Mouse (Mus musculus) hindbrain, postnatal 0 days (tissue): ENCODE data around the gene Snx9. TPM values are rescaled to one million over a fixed set of nuclear protein-coding genes. Genes with fewer than 3 reads are reported as not detected.

Experiments used
- ATAC-seq: fragments of 200-750 bp; cut with Nextera tagmentation; 2 replicates; pipeline ENCODE4 v1.8.0; 2017; ENCODE audit warnings: mild to moderate bottlenecking, moderate TSS enrichment, moderate library complexity
- DNase-seq: peaks from one replicate; pipeline ENCODE4 v3.0.0-alpha.2; 2015; ENCODE audit warnings: low spot score
- H3K27ac ChIP-seq: fragments of 300-500 bp; sonication (generic); 2 replicates; pipeline ENCODE4 v1.5.1; 2014; ENCODE audit warnings: mild to moderate bottlenecking
- H3K27me3 ChIP-seq: fragments of 300-500 bp; sonication (generic); 2 replicates; pipeline ENCODE4 v1.6.1; 2014; ENCODE audit warnings: low read length, mixed read lengths; ENCODE audit not compliant: insufficient read depth
- H3K36me3 ChIP-seq: fragments of 300-500 bp; sonication (generic); 2 replicates; pipeline ENCODE4 v1.6.1; 2014; ENCODE audit warnings: low read length, mixed read lengths; ENCODE audit not compliant: insufficient read depth
- H3K4me1 ChIP-seq: fragments of 300-500 bp; sonication (generic); 2 replicates; pipeline ENCODE4 v1.6.1; 2014; ENCODE audit warnings: antibody characterized with exemption, low read length, mixed read lengths; ENCODE audit not compliant: insufficient read depth
- H3K4me2 ChIP-seq: fragments of 300-500 bp; sonication (generic); 2 replicates; pipeline ENCODE4 v1.6.1; 2014; ENCODE audit warnings: low read depth, mild to moderate bottlenecking, low read length, moderate library complexity, mixed read lengths
- H3K4me3 ChIP-seq: fragments of 300-500 bp; sonication (generic); 2 replicates; pipeline ENCODE4 v1.5.1; 2014; ENCODE audit warnings: low read length
- H3K9ac ChIP-seq: fragments of 300-500 bp; sonication (generic); replicated peaks from 2 replicates; pipeline ENCODE4 v1.6.1; 2014; ENCODE audit warnings: mild to moderate bottlenecking, low read length, moderate library complexity, mixed read lengths
- H3K9me3 ChIP-seq: fragments of 300-500 bp; sonication (generic); 2 replicates; pipeline ENCODE4 v1.6.1; 2016; ENCODE audit warnings: low read length, mixed read lengths
- CTCF ChIP-seq: IDR thresholded peaks from 2 replicates; pipeline ENCODE4 v1.5.1; 2016; ENCODE audit warnings: antibody characterized with exemption, control low read depth, low read depth
- WGBS: fragments of 180-500 bp; shearing (Covaris S2); extraction: QIAGEN DNeasy Blood & Tissue Kit; methylation state at CpG from one replicate; pipeline ENCODE4 v1.1.7; 2014; 5-methylcytosine and 5-hydroxymethylcytosine counted together
- polyA plus RNA-seq: library from polyadenylated mRNA; unstranded; fragments of >200 nt; fragmentation: Nextera tagmentation; extraction: Ambion mirVana; gene quantifications from 2 replicates; pipeline ENCODE4 v1.2.1, GENCODE M21; 2015
- total RNA-seq: library from RNA; depleted of rRNA; stranded (reverse); fragments of >200 nt; gene quantifications from 2 replicates; pipeline ENCODE4 v1.2.3, GENCODE M21; 2014

The Snx9 gene
- total and polyA plus RNA-seq, 2 experiments from 2014 or later: 7.0 to 12.5 TPM

DNA sequence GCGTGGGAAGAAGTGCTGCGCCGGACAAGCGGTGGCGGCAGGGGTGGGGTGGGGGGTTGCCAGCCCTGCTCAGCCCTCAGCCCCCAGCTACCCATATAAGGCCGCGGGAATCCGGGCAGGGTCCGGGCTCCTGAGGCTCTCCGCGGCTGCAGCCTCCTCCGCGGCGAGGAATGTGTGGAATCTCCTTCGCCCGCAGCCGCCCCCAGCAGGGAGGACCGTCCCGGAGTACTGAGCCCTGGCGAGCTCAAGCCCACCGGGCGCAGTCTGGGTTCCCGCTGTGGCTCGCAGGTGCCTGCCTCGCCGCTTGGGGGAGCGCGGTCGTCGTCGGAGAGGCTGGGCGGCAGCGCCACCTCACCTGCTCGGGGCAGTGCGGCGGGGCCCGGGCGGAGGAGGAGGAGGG lies 99.7 kb downstream of the Snx9 start:
- Histone ChIP-seq H3K4me2 (peak overlapping the region; percentile 80), H3K4me1 (peaks cover 5% of the 10 kb centered on the region; the same call in 1 of the 2 replicates), H3K27ac (no peak overlapping the region), H3K36me3 (no peaks in the 10 kb centered on the region), H3K9ac (peak overlapping the region; percentile 28; the same call in 1 of the 2 replicates), H3K27me3 (no peaks in the 10 kb centered on the region; the same call in 1 of the 2 replicates), H3K4me3 (peak overlapping the region; percentile 49), H3K9me3 (no peaks in the 10 kb centered on the region)
- WGBS: 2% methylated on average over 26 of the region's 38 CpGs
- peak; percentile 84 for ATAC-seq
- DNase-seq: peak; percentile 69
- TF ChIP-seq CTCF: peak; percentile 55

GRCm38 (mm10) chr17:5941230-5942043 lies 100.3 kb downstream of the Snx9 start, which contains the start of gene Synj2:
Synj2 (plus strand) TSS chr17:5941280.
- H3K9me3 ChIP-seq: no peaks in the 10 kb centered on the region
- H3K27ac ChIP-seq: no peak within 1 kb of the TSS
- no peaks in the 10 kb centered on the region for H3K36me3 ChIP-seq
- H3K9ac ChIP-seq: peak within 1 kb of the TSS; percentile 41
- H3K4me2 ChIP-seq: peak within 1 kb of the TSS; percentile 80
- ATAC-seq (peak; percentile 81), DNase-seq (peak; percentile 61)
- peaks cover 5% of the 10 kb centered on the region; the same call in 1 of the 2 replicates for H3K4me1 ChIP-seq
- H3K4me3 ChIP-seq: peak within 1 kb of the TSS; percentile 49
- 2% methylated on average over 36 of the region's 52 CpGs for WGBS
- no peaks in the 10 kb centered on the region; the same call in 1 of the 2 replicates for H3K27me3 ChIP-seq
- no peak for TF ChIP-seq CTCF

DNA sequence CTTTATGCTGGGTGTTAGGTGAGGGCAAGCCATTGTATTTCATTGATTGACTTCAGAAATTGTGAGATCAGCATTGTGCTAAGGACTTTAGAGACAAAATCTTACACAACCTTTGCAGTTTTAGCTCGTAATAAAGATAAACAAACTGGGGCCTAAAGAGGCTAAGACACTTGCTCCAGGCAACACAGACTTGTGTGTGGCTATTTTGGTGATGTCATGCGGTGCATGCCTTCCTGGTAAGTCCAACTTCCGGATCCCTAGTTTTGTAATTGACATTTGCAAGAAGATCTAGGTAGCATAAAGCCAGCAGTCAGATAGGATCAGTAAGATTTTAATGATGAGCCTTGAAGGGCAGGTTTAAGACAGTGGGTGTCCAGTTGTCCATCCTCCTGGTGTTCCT lies 101.0 kb downstream of the Snx9 start:
- ATAC-seq (no peak), DNase-seq (no peak)
- Histone ChIP-seq H3K36me3 (no peaks in the 10 kb centered on the region), H3K4me3 (no peak overlapping the region), H3K9ac (no peak overlapping the region; the same call in 1 of the 2 replicates), H3K27ac (no peak overlapping the region), H3K9me3 (no peaks in the 10 kb centered on the region), H3K4me1 (peaks cover 5% of the 10 kb centered on the region; the same call in 1 of the 2 replicates), H3K27me3 (no peaks in the 10 kb centered on the region; the same call in 1 of the 2 replicates), H3K4me2 (peak overlapping the region; percentile 80)
- 79% methylated on average over 3 of the region's 3 CpGs for WGBS
- TF ChIP-seq CTCF: no peak

DNA sequence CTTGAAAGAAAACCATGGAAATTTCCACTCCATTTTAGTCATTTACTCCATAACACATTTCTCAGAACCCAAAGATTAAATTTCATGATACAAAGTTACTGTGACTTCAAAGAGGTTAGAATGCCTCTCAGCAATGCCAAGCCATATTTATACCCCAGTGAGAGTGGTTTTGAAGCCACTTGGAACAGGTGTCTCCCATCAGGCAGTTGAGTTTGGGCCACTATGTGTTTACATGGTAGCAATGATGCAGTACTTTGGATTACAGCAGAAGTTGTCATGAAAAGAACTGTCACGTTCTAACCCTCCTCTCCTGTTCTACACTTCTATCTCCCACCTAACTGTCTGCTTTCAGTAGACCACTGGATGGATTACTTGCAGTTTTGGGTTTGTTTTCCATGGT lies 101.9 kb downstream of the Snx9 start:
- no peaks in the 10 kb centered on the region; the same call in 1 of the 2 replicates for H3K27me3 ChIP-seq
- 79% methylated on average over 1 of the region's 1 CpGs for WGBS
- no peak overlapping the region for H3K9ac ChIP-seq
- H3K4me2 ChIP-seq: no peak overlapping the region
- H3K4me1 ChIP-seq: peaks cover 5% of the 10 kb centered on the region; the same call in 1 of the 2 replicates
- H3K27ac ChIP-seq: no peak overlapping the region
- no peak for TF ChIP-seq CTCF
- H3K36me3 ChIP-seq: no peaks in the 10 kb centered on the region
- H3K9me3 ChIP-seq: no peaks in the 10 kb centered on the region
- no peak for ATAC-seq
- no peak for DNase-seq
- H3K4me3 ChIP-seq: no peak overlapping the region

DNA sequence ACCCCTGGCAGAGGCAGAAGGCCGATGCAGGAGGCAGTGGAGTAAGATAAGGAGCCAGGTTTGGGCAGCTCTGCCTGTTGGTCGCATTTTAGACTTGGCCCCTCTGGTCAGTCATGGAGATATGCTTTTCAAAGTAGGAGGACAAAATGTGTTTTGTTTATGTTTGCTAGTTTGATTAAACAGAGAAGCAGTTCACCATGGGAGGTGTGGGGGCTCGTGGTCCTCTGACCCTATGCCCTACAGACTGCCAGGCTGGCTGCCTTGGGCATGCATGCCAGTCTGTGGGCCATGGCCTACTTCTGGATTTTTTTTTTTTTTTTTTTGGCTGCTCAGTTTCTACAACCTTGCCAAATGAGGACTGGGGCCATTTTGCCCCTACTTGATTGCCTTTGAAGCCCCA lies 105.9 kb downstream of the Snx9 start:
- 66% methylated on average over 3 of the region's 3 CpGs for WGBS
- no peak for ATAC-seq
- Histone ChIP-seq H3K36me3 (no peaks in the 10 kb centered on the region), H3K27me3 (no peaks in the 10 kb centered on the region), H3K4me3 (no peak overlapping the region), H3K9ac (no peak overlapping the region), H3K4me2 (no peak overlapping the region), H3K27ac (no peak overlapping the region), H3K4me1 (no peaks in the 10 kb centered on the region), H3K9me3 (no peaks in the 10 kb centered on the region)
- DNase-seq: no peak
- no peak for TF ChIP-seq CTCF

DNA sequence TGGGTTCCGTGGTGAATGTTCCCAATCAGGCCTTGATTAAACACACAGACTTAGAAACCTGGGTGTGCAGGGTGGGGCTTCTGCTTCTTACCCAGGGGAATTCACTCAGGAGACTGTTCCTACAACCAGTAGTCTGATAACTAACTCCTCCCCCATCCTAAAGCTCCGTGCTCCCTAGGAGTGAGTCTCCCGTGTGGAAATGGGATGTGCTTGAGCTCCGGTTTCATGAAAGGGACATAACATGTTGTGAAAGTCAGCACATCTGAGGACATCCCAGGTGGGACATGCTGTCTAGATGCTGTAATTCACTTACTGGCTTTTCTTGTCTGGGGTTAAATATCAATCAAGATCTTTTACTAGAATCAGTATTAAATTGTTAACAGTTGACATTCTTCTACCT lies 111.3 kb downstream of the Snx9 start:
- Histone ChIP-seq H3K9me3 (no peaks in the 10 kb centered on the region), H3K27ac (no peak overlapping the region), H3K27me3 (no peaks in the 10 kb centered on the region), H3K4me2 (no peak overlapping the region), H3K36me3 (no peaks in the 10 kb centered on the region), H3K9ac (no peak overlapping the region), H3K4me3 (no peak overlapping the region), H3K4me1 (no peaks in the 10 kb centered on the region)
- ATAC-seq: no peak
- DNase-seq: no peak
- 85% methylated on average over 4 of the region's 4 CpGs for WGBS
- no peak for TF ChIP-seq CTCF

GRCm38 (mm10) chr17:5956350-5957000 lies 115.3 kb downstream of the Snx9 start:
- Histone ChIP-seq H3K9ac (no peak overlapping the region), H3K4me1 (no peaks in the 10 kb centered on the region), H3K27me3 (no peaks in the 10 kb centered on the region), H3K9me3 (no peaks in the 10 kb centered on the region), H3K36me3 (no peaks in the 10 kb centered on the region), H3K4me2 (no peak overlapping the region), H3K27ac (no peak overlapping the region), H3K4me3 (no peak overlapping the region)
- no peak for ATAC-seq
- WGBS: 68% methylated on average over 2 of the region's 2 CpGs
- no peak for TF ChIP-seq CTCF
- DNase-seq: no peak
